Mouse (Mus musculus) gastrocnemius, adult 18-20 months (tissue): ENCODE measurements at regions not wholly inside any gene's neighbourhood (a gene's known extent, or its start where the extent isn't known, plus 50 kb on each side); places are given as distances from the start of the nearest gene placed in this dataset.

ENCODE experiments used
- DNase-seq: peaks from one replicate; pipeline ENCODE4 v3.0.0; 2021; ENCODE audit warnings: low spot score

DNA sequence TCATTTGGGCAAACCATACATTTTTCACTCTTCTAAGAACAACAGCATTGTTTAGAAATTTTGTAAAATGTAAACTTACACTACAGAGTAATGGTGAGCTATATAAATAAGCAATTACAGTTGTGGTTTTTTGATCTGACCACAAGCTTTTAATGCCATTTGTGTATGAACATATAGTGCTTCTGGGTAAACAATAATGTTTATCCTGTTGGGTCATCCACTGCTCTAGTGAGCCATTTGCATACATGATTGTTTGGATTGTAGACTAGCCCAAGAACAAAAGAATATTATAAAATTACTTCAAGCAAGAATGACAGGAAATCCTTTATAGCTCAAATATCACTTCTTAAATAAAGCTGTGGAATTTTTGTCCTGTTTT lies 68.4 kb upstream of the Zeb2 start:
- DNase-seq = no peak

DNA sequence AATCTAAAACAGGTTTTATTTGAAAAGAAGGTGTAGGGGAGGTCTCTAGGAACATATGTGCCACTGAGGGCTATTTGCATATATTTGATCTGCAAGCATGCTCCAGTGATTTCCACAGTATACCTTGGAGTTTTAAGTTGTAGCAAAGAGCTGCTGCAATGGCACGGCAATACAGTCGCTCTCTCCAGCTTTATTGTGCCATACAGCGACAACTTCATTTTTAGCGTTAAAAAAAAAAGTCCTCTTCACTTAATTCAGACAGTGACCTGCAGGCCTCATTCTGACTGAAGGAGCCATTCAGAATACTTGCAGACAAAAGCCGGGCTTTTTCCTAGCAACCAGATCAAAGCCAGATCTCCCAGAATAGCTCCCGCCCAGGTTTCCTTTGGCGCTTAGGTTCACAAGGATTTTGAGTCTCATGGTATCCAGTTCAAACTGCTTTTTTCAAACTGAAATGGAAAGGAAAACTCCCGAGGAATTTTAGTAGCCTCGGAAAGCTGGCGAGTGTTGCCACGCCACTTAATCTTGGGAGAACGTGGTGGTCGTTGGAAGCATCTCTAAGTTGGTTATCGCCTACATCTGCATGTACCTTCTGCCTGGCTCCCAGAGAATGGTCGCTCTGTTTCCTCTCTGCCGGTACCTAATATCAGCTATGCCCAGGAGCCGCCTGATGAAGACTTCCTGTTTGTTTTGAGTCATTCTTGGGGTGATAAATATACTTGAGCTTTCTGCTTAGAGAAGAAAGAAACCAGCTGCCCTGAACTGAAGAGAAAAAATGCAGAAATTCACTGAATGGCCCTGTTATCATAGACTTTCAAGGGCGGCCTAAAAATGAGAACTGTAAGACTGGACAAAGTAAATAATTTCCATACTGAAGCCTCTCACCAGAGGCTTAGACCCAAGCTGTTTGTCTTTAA lies 67.8 kb upstream of the Zeb2 start:
- no peak for DNase-seq

DNA sequence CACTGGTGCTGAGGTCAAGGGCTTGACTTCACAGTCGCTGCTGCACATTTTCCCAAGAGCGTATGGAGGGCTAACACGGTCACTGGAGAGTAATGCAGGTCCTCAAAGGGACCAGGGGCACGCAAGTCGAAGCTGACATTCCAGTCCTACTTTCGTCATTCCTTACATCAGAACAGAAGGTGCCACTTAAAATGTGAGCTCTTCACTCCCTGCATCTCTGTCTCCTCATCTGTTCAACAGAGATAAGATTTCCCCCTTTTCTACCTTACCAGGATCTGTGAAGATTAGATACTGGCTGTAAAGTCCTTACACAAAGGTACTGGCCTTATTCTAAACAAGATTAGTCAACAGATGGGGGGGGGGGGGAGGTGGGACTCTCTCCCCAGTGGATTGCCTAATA lies 67.0 kb upstream of the Zeb2 start:
- DNase-seq = no peak

DNA sequence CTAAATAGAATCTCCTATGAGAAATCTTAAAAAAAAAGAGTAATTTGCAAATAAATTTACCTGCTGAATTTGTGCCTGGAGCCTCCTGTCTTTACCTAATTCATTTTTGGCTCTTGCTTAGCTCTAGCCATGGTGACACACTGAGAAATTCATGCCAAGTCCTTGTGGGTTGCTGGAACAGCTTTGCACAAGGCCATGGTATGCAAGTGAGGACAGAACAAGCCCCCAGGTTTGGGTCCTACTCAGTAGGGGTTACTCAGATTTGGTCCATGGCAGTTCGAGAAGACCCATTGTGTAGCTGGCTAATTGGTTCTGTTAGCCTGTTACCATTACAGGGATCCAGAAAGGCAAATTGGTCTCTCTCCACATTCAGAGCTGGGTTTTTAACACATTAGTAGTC lies 65.7 kb upstream of the Zeb2 start:
- DNase-seq = no peak

DNA sequence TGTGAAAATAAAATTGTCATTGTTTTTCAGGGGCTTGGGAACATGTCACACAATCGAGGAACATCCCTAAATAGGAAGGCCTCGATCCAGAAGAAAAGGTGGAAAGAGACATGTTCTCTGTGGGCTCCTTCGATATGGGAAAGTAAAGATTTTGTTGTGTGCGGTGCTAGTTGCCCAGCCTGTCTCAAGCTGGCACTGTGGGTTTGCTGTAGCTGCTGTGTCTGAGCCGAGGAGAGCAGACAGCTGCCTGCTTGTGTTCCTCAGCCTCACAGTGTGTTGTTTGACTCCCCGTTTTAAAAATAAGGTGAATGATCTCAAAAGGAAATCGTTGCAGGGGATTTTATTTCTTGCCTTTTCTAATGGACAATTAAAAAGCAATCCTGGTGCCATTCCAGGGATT lies 64.4 kb upstream of the Zeb2 start:
- DNase-seq = no peak

DNA sequence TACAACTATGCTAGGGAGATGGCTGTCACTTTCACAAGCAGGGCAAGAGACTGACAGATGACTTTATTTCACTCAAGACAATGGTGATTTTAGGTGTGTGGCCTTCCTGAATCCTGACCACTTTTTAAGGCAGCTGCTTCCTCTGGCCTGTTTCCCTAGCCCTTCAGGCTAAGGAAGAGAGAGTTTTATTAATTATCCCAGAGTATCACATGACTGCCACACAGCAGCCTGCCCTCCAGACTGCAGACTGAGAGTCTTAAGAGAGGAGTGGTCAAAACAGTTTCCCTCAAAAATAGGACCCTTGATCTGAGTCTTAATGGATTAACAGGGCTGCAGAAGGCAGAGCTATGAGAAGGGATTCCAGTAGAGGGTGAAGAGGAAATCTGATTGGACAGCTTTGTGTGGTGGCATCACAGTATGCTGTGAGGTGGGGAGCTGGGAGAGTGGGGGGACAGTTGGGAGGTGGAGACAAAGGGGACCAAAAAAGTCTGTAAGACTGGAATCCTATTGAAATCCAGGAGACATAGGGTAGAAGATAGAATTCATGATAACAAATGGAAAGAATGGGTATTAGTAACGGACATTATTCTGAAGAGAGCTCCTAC lies 61.8 kb upstream of the Zeb2 start:
- no peak for DNase-seq

DNA sequence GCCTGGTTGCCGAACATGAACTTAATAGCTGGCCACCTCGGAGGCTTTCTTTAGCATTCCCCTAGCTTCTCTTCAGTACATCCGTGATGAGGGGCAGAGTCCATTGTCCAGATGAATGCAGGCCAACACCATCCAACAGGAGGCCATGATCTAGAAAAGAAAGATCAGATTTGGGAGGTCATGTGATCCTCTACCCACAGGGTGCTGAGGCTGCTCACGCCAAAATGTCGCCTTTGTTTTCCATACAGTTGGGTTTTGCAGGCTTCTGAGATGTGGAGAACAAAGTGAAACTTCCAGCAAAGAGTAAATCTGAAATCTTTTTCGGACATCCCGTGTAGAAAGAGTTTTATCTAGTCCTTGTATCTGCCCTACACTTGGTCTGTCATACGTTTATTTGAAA lies 55.2 kb upstream of the Zeb2 start:
- no peak for DNase-seq

DNA sequence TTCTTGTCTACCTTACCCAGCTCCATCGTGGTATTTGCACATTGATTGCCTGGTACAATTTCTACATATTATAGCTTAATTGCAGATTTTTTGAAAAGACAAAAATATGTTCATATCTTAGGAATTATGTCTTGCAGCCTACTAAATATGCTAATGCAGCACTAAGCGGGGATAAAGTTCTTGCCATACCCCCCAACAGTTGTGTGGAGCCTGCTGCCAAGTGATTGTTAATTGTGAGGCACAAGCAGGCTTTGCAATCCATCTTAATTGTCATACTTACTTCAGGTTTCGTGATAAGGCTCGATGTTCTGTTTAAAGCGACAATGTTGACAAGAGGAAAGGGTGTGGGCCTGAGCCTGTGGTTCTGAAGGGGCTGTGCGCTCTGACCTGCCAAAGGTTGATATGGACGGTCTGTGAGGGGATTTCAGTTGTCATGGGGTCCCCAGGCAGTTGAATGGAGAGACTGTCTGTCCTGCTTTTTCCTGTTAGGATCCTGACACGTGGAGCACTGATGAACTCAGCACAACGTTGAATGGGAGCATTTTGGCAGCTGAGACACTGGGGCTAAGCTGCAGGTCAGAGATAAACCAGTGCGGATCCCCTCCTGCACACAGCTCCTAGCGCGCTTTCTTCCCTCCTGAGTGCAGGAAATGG lies 54.5 kb upstream of the Zeb2 start:
- no peak for DNase-seq

DNA sequence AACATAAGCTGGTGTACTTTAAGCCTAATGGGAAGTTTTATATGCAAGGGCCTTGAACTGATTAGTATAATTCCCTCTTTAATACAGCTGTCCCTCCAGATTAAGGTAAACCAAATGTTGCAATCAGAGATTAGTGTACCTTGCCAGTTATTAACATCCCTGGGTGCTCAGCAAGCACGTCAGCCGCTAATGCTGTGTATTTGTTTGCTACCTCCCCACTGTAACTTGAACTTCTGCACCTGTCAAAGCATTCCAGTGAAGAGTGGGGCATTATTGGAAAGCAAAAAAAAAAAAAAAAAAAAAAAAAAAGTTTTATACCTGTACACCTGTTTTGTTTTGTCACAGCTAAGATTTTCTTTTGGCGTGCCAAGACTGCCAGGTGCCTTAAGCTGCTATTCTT lies 53.1 kb upstream of the Zeb2 start:
- no peak for DNase-seq

DNA sequence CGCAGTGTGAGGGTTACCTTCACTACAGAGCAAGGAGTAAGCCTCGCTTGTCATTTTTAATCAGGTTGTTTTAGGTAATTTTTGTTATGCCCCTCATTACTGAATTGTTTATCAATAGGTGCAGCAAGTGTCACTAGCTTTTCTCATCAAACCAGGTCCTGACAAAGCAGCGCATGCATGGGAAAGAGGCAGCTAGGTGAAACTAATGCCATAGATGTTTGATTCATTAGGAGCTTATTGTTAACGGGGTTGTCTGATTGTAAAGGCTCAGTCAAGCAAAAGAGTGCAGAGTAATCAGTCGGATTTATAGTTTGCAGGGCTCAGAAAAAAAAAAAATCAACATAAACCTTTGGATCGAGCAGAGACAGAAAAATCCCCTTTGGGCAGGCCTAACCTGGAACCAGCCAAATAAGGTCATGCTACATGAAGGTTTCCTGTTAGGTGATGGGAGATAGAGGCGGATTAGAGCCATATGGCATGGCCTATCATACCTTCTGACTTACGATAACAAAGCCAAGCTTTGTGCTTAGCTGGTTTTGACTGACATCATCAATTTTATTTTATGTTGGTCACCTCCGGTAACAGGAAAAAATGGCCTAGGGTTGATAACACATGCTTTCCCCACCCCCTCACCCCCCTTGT lies 52.4 kb upstream of the Zeb2 start:
- no peak for DNase-seq

DNA sequence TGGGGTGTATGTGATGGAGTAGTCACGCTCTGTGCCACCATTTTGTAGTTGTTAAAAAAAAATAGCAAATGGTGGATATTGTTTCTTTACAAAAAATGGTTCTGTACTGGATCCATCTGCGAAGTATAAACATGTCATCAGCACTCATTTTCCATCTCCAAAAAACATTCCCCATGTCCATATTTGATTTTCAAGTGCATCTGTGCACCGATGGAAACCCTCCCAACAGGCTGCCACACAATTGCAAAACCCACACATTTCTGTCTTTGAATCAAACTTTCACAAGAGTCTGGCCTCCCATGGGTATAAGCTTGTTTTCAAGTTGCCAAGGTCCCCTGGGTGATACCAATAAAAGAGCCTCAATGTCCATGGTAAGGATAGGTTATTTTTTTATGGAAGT lies 51.4 kb upstream of the Zeb2 start:
- DNase-seq = no peak
